Mouse (Mus musculus) liver, adult (tissue): ENCODE results near the gene Mex3d.

Source experiments
- GATA4 ChIP-seq: IDR thresholded peaks from 2 replicates; pipeline ENCODE4 v1.6.1; 2014; ENCODE audit warnings: mild to moderate bottlenecking, low read length; ENCODE audit not compliant: insufficient replicate concordance

Mex3d gene

DNA sequence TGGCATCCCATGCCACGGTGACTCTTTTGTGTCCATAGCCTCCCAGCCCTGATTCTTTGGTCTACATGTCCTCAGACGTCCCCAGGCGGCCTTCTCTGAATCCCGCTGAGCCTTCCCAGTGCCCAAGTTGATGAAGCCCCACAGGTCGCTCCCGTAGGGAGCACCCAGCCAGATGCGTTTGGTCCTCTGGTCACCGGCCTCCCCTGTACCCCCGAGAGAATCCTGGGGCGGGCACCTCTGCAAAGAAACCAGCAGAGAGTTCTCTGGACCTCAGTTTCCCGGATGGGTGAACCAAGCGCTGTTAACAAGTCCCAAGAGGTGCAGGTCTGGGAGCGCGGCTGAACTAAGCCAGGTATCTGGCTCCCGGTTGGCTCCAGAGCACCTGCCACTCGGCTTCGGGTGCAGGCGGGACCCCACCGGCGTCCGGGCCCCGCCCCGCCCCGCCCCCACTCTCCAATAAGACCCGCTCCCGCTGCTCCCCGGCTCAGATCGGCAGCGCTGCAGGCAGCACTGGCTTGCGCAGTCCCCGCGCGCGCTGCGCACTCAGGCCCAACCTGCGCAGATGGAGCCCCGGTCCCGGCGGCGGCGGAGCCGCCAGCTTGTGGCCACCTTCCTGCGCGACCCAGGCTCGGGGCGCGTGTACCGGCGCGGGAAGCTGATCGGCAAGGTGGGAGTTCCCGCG is 31.3 kb downstream of the Mex3d start, which contains the start of gene Plk5:
TSS of gene Plk5 (plus strand) at position 459 of the 682 bp plus-strand sequence.
- no peak for TF ChIP-seq GATA4

DNA sequence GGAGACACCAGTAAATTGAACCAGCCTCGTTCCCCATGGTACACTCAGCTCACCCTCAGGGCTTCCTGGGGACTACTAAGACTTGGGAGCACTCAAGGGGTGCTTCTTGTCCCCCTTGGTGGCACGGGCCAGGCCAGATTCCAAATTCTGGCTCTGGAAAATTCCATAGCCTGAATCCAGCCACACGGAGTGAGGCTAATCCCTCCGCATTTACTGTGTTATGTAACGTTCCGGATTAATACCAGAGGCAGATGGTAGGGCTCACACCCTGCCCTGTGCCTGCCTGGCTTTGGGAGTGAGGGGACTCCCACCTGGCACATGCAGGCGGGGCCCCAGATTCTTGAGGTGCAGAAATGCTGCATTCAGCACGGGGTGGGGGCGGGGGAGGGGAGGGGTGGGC is 32.0 kb downstream of the Mex3d start:
- no peak for TF ChIP-seq GATA4

DNA sequence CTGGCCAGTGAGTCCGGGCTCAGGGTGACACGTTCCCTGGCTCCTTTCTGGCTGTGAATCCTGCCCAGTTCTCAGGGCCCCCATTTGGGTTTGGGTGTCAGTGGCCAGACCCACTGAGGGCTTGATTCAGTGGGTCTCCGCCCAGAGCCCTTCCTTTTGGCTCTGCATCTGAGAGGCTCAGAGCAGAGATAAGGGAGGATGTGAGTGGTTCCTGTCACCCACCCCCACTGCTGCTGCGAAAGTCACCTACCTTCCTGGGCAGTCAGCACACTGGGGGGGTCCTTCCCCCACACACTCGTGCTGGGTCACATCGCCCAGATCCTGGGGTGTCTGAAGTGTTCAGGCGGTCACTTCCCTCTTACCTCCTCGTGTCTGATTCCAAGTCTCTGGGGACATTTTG is 34.7 kb downstream of the Mex3d start:
- no peak for TF ChIP-seq GATA4

DNA sequence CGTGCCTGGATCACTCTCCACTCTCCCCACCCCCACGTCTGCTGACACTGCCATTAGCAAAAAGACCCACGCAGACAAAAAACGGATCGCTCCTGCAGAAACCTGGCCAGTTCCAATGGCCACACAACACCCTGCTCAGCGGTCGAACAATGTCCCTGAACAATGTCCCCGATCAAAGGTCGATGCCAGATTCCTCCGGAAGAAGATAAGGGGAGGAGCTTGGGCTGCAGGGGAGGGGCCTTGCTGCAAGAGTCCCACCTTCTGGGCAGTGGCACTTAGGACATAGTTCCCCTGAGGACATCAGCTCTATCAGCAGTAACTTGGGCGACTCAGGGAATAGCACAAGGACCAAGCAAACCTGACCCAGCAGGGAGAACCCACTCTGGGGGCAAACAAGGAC is 35.6 kb downstream of the Mex3d start:
- TF ChIP-seq GATA4: peak; percentile 65; the same call in 1 of the 2 replicates

DNA sequence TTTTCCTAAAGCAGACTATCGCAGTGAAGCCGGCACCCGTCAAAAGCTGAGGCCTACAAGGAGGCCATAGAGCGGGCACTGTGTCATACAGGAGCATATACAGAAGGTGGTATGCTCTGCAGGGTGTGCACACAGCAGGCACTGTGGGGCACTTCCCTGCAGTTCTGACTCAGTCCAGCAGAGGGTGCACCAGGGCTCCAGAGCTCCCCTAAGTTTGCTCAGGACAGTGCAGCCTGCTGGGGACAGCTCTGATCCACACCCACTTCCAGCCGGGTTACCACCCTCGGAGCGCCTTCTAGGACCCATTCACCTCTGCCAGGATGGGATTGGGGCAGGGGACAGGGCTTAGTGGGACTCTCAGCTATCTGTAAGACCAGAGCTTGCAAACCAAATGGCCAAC is 37.2 kb downstream of the Mex3d start:
- no peak for TF ChIP-seq GATA4

DNA sequence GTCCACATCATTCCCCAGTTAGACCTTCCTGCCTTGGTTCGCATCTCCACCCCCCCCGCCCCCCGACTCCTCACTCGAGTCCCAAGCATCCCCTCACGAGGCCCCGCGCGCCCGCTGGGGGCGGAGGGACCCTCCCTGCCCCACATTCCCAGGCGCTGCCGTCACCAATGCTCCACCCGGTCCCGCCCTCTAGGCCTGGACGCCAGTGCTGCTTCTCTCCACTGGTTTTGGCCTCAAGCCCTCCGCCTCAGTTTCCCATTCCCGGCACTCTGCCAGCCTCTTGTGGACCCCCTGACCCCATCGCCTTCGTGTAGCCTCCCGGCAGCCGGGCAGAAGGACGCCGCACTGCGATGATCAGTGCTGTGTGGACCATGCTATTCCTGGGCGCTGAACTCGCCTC is 38.5 kb downstream of the Mex3d start:
- no peak for TF ChIP-seq GATA4

DNA sequence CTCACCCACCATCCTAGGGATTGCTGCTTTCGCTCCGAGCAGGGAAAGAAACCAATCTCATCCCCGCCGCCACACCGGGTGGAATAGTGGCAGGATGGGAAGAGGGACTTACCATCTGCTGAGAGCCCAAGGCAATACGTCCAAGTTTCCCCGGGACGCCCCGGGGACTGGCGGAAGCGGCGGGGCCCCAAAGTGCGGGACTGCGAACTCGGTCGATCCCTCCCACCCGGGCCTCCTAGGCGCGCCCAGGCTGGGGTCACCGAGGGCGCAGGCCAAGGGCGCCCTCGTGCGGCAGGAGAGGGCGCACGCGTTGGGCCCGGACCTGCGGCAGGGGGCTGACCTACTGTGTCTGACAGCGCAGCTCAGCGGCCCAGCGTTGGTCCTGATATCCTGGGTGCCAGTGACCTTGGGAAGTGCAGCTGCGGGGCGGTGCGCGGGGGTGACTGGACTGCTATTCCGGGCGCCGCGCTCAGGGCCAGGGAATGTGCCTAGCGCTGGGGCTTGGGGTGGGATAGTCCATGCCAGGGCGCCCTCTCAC is 39.1 kb downstream of the Mex3d start, which contains the start of gene Adamtsl5:
TSS of gene Adamtsl5 (minus strand) at position 169 of the 538 bp plus-strand sequence.
- no peak for TF ChIP-seq GATA4

DNA sequence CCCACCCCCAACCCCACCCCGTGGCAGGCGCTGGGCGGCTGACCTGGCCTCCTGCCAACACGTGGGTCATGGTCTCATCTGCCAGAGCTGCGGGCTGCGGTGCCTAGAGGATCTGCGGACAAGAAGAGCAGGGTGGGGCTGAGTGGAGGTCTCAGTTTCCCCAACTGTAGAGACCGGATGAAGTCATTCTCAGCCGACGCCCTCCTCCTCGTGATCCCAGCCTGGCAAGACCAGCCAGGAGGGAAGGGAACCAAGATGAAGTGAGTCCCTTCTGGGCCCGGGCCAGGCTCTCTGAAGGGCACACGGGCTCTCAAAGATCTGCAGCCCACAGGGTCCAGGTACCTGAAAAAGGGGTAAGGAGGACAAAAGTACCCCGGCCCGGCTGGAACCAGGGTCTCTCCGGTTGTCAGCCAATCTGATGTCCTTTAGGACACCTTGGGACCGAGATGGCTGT is 39.9 kb downstream of the Mex3d start:
- no peak for TF ChIP-seq GATA4

DNA sequence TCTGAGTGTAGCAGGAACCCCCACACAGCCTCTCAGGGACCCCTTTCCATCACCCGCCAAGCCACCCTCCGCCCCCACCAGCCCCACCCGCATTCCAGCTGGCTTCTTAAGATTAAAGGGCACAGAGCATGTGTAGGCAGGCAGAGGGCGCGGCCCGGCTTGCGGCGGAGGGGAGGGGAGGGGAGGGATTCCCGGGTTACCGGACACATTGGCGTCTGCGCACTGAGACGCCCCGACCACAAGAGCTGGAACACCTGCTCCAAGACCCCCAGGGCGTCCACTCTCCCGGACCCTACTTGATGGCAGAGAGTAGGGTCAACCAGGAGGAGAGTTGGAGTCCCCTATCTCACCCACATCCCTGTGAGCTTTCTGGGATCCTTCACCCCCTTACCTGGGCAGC is 42.3 kb downstream of the Mex3d start:
- TF ChIP-seq GATA4: no peak

DNA sequence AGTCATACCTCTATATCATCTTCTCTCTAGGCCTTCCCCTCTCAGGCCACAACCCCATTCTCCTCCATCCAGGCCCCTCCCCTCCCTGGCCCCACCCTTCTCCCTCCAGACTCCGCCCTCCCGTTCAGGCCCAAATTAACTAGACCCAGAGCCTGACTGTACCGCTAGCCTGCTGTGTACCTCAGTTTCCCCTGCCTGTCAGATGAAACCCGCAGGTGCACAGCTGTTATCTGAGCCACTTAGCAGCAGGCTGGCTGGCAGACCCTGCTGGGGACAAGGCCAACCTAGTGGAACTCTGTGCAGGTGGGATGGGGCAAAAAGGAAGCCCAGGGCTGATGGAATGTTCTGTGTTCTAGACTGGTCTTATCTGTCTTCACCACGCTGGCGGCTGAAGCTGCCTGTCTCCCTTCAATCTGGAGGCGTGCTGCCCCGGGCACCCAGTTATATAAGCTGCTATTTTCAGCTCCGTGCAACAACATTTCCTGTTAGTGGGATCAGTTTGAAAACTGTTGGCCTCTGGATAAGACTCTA is 43.3 kb downstream of the Mex3d start:
- TF ChIP-seq GATA4: no peak

DNA sequence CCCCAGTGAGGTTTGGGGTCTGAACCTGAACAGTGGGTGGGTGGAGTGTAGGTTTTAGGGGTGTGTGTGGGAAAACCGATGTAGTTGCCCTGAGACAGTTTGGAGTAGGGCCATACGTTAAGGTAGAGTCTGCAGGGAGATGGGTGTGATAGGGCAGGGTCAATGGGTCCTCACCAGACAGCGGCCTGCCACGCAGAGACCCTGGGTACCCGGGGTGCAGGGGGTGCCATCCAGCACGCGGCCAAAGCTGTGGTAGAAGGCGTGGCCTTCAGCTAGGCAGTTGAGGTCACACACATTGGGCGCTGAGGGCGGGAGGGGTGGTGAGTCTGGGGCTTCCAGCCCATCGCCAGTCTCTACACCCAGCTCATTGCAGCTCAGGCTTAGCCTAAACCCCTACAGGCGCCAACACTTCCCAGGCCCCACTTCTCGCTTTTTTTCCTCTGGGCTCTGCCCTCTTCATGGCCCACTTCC is 44.0 kb downstream of the Mex3d start:
- TF ChIP-seq GATA4: no peak

DNA sequence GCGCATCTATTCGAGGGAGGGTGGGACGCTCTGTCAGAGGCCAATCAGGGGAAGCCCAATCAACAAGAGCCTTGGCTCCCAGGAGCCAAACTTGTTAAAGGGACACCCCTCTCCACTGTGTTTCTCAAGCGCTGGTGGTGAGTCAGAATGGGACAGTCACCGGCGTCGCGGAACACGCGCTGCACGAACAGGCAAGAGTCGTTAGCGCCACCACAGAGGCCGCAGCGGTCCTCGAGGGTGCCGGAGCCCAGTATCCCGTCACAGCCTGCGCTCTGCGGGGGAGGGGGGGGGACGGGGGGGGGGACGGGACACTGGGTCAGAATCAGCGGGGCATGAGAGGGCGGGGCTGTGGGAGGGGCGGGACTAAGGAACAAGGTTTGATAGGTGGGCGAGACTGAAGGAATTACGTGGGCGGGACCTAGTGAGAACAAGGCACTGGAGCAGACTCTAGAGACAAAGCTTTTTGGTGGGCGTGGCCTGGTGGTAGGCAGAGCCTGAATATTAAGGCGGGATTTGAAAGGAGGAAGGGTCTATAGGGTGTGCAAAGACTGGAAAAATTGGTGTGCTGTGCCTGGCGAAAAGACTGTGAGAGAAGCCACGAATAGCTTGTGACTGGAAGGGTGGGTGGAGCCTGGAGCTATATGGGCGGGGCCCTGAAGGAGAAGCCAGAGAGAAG is 44.6 kb downstream of the Mex3d start:
- TF ChIP-seq GATA4: no peak

DNA sequence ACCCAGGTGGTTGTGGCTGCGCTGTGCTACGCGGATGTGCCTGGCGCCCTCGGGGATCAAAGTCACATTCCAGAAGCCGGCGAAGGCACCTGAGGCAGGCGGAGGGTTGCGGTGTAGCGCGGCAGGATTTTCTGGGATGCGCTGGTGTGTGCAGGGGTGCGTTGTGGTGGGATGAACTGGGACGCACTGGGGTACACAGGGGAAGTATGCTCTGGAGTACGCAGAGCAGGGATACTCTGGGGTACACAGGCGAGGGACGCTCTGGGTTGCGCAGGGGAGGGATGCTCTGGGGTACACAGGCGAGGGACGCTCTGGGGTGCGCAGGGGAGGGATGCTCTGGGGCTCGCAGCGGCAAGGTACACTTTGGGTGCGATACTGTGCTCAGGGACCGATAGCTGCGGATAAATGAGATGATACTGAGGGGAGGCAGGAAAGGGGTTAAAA is 45.1 kb downstream of the Mex3d start:
- no peak for TF ChIP-seq GATA4

DNA sequence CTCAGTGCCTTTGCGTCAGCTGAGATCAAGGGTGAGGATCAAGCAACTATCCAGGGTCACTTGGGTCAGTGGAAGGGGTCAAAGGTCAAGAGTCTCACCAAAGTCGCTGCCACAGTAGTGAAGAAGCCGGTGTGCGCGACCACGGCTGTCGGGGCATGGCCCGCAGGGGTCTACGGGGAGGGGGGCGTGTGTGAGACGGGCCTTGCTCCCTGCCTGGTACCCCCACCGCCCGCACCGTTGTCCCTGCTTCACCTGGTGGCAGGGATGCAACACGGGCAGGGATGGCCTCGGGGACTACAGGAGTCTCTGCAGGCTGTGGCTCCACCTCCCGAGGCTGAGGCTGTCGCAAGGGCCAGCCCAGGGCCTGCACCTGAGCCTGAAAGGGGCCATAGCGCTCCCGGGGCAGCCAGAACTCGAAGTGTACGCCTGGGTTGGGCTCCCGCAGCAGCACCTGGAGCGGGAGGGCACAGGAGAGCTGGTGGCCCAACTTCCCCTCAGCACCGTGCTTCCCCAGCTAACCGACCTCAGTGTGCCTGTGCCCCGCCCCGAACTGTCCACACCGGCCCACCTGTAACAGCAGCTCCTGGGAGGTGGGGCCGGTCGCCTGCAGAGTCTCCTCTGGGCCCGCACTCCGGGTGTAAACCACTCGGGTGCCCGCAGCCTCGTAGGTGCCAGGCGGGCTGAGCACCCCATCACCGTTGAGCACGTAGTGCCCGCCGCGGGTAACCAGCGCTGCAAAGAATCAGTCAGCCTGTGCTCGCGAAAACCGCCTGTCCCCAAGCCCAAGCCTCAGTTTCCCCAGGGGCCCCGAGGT is 45.8 kb downstream of the Mex3d start:
- TF ChIP-seq GATA4: no peak

DNA sequence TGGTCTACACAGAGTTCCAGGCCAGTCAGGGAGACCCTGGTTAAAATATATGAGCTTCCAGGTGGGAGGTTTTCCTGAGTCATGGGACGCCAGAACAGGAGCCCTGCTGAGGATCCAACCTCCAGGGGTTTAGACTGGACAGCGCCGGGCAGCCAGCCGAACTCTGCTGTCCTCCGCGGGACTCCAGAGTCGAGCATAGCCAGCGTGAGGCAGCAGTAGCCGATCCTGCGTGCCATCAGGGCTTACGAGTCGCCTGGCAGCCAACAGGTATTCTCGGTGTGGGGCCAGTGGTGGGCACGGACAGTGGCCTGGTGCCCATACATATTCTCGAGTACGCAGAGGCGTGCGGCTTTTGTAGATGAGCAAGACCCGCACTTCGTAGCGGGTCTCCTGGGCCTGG is 46.4 kb downstream of the Mex3d start:
- no peak for TF ChIP-seq GATA4
